Mouse (Mus musculus): ENCODE results near the gene Gm7233.
"Not testable (repeated sequence)": the region's sequence is repeated elsewhere in the genome, so short reads cannot be mapped to it uniquely, and the experiment has no call there.

Gm7233 gene

DNA sequence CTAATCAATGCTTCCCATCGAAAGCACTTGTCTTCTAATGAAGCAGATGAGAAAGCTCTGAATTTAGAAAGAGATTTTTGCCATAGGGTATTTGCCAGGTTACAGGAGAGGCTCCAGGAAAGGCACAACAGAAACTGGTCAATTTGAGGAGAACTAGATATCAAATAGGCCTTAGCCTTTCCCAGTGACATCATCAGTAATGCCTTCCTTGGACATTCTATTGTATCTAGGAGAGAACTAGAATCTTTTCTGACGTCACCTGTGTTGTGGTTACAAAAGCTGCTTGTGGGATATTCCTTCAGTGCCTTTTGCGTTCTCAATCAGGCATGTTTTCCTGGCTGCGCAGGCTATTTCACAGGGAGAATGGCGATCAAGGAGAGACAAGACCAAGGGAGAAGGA lies at the start of gene Gm7233:
Gene Gm7233, plus strand, starts transcription at position 301 of the 400 bp plus-strand sequence.
- not testable (repeated sequence) for DNase-seq (ENCODE audit: low spot score in 2 of 2)

DNA sequence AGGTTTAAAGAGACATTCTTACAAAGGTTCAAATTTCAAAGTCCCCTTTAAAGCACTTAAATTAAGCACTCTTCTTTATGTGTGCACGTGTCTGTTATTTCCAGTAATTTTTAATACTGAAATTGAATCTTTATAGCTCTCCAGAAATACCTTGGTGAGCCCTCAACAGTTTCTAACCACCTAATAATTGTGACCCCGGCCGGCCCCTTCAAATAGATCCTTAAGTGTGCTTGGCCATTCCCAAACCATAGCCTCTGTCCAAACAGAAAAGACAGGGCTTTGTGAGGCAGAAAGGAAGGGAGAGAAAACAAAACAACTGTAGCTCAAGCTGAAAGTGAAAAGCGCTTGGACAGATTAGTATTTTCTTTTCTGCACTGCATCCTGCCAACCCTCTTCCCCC lies 12.5 kb upstream of the Gm7233 start:
- DNase-seq (ENCODE audit: low spot score in 2 of 2): peak in 1 of 2 experiments; percentile 1

DNA sequence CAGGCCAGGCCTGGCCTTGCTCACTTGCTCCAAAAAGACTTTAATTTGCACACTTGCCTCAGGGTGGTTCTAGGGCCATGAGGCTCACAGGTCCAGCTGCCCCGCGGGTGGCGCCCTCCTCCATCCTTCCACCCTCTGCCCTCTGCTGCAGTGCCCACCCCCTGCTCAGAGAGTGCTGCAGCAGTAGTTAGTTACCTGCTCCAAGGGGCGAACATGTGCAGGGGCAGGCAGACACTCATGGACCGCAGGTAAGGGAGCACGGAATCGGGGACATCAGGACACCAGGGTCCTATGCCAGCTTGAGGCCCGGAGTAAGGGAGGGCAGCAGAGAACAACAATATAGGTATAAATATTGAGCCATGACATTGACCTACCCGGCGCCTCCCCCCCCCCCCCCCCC lies 11.7 kb upstream of the Gm7233 start:
- DNase-seq (ENCODE audit: low spot score in 2 of 2): not testable (repeated sequence)

DNA sequence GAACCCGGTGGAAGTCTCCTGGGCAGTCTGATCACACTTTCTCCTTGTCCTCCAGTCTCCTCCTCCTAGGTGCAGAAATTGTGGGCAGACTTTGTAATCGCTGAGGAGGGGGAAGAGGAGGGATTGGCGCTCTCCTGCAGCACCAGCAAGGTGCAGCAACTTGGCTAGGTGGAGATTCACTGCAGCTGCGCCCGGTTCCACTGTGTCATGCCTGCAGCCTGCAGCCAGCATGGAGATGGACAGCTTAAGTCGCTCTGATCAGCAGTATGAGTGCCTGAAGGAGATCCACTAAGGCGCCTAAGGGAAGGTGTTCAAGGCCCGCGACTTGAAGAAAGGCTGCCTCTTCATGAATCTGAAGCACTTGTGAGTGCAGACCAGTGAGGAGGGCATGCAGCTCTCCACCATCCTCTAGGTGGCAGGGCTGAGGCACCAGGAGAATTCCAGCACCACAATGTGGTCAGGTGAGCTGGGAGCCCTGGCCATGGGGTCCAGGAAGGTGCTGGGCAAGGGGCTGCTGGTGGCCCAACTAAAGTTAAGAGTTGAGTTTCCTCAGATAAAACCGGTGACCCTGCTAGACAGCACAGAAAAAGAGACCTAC lies 11.0 kb upstream of the Gm7233 start:
- not testable (repeated sequence) for DNase-seq (ENCODE audit: low spot score in 2 of 2)

DNA sequence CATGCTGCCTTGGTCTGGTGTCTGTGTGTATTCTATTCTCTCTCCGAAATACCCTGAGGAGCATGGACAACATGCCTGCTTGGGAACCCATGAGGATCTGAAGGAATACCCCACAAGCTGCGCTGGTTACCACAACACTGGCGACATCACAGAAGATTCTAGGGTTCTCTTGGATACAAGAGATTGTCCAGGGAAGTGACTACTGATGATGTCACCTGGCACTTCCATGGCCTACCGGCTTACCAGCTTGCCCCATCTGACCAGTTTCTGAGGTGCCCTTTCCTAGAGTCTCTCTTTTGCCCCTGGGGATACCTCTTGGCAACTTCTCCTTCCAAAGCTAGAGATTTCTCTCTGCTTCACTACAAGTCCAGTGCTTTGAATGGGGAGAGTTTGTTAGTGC lies 55.5 kb downstream of the Gm7233 start, which contains the start of gene Gm8122:
Gene Gm8122, minus strand, starts transcription at position 101 of the 400 bp plus-strand sequence.
- not testable (repeated sequence) for DNase-seq (ENCODE audit: low spot score in 2 of 2)
